Mouse (Mus musculus) hindbrain, embryonic 15.5 days (tissue): ENCODE measurements at regions not wholly inside any gene's neighbourhood (a gene's known extent, or its start where the extent isn't known, plus 50 kb on each side); places are given as distances from the start of the nearest gene placed in this dataset.

Experiments used
- ATAC-seq: fragments of 200-750 bp; cut with Nextera tagmentation; 2 replicates; pipeline ENCODE4 v1.8.0; 2017; ENCODE audit warnings: low read depth, moderate number of reproducible peaks, moderate TSS enrichment; ENCODE audit not compliant: low FRiP score
- H3K27ac ChIP-seq: fragments of 300-500 bp; sonication (generic); replicated peaks from 2 replicates; pipeline ENCODE4 v1.5.1; 2015; ENCODE audit warnings: mild to moderate bottlenecking, inconsistent platforms
- H3K27me3 ChIP-seq: fragments of 300-500 bp; sonication (generic); 2 replicates; pipeline ENCODE4 v1.6.1; 2015; ENCODE audit warnings: control low read depth, inconsistent platforms
- H3K36me3 ChIP-seq: fragments of 300-500 bp; sonication (generic); 2 replicates; pipeline ENCODE4 v1.6.1; 2015; ENCODE audit warnings: control low read depth, inconsistent platforms
- H3K4me1 ChIP-seq: fragments of 300-500 bp; sonication (generic); replicated peaks from 2 replicates; pipeline ENCODE4 v1.6.1; 2015; ENCODE audit warnings: control low read depth, inconsistent platforms
- H3K4me2 ChIP-seq: fragments of 300-500 bp; sonication (generic); 2 replicates; pipeline ENCODE4 v1.6.1; 2015; ENCODE audit warnings: moderate library complexity, mild to moderate bottlenecking, inconsistent platforms
- H3K4me3 ChIP-seq: fragments of 300-500 bp; sonication (generic); 2 replicates; pipeline ENCODE4 v1.5.1; 2015; ENCODE audit warnings: mild to moderate bottlenecking, inconsistent platforms
- H3K9ac ChIP-seq: fragments of 300-500 bp; sonication (generic); 2 replicates; pipeline ENCODE4 v1.6.1; 2015; ENCODE audit warnings: inconsistent platforms
- H3K9me3 ChIP-seq: fragments of 300-500 bp; sonication (generic); 2 replicates; pipeline ENCODE4 v1.6.1; 2016; ENCODE audit warnings: control low read depth, inconsistent platforms
- WGBS: fragments of 180-500 bp; shearing (Covaris S2); methylation state at CpG from one replicate; pipeline ENCODE4 v1.1.7; 2015; 5-methylcytosine and 5-hydroxymethylcytosine counted together

GRCm38 (mm10) chr9:122633484-122633883, 113.7 kb upstream of the Topaz1 start:
- H3K4me2 ChIP-seq, result no peak overlapping the region
- H3K9ac ChIP-seq, result no peak overlapping the region
- ATAC-seq, result no peak
- WGBS, result 83% methylated on average over 1 of the region's 1 CpGs
- no peak overlapping the region for H3K4me3 ChIP-seq
- H3K27ac ChIP-seq, result no peak overlapping the region
- H3K36me3 ChIP-seq, result no peaks in the 10 kb centered on the region
- H3K4me1 ChIP-seq, result peaks cover 41% of the 10 kb centered on the region
- peaks cover 2% of the 10 kb centered on the region; the same call in 1 of the 2 replicates for H3K27me3 ChIP-seq
- H3K9me3 ChIP-seq, result no peaks in the 10 kb centered on the region

GRCm38 (mm10) chr9:122635138-122635964, 111.8 kb upstream of the Topaz1 start:
- Histone ChIP-seq H3K9ac (no peak overlapping the region), H3K36me3 (no peaks in the 10 kb centered on the region), H3K27me3 (peaks cover 6% of the 10 kb centered on the region), H3K9me3 (no peaks in the 10 kb centered on the region), H3K4me2 (no peak overlapping the region), H3K4me3 (no peak overlapping the region), H3K4me1 (peaks cover 30% of the 10 kb centered on the region), H3K27ac (peak overlapping the region; percentile 61; the same call in 1 of the 2 replicates)
- ATAC-seq, result peak; percentile 87
- 19% methylated on average over 10 of the region's 10 CpGs for WGBS

GRCm38 (mm10) chr9:122637591-122637990, 109.6 kb upstream of the Topaz1 start:
- WGBS, result 77% methylated on average over 3 of the region's 3 CpGs
- H3K27me3 ChIP-seq, result peaks cover 6% of the 10 kb centered on the region
- no peak overlapping the region for H3K9ac ChIP-seq
- H3K4me3 ChIP-seq, result no peak overlapping the region
- ATAC-seq, result no peak
- no peaks in the 10 kb centered on the region for H3K36me3 ChIP-seq
- H3K9me3 ChIP-seq, result no peaks in the 10 kb centered on the region
- H3K27ac ChIP-seq, result no peak overlapping the region
- peaks cover 20% of the 10 kb centered on the region for H3K4me1 ChIP-seq
- no peak overlapping the region for H3K4me2 ChIP-seq

GRCm38 (mm10) chr9:122639239-122639638, 107.9 kb upstream of the Topaz1 start:
- peaks cover 6% of the 10 kb centered on the region for H3K27me3 ChIP-seq
- ATAC-seq, result no peak
- no peak overlapping the region for H3K4me2 ChIP-seq
- no peak overlapping the region for H3K27ac ChIP-seq
- H3K9ac ChIP-seq, result no peak overlapping the region
- no peak overlapping the region for H3K4me3 ChIP-seq
- no peaks in the 10 kb centered on the region for H3K9me3 ChIP-seq
- WGBS, result 91% methylated on average over 4 of the region's 4 CpGs
- H3K4me1 ChIP-seq, result peaks cover 27% of the 10 kb centered on the region
- H3K36me3 ChIP-seq, result no peaks in the 10 kb centered on the region

- 52% methylated on average over 7 of the region's 7 CpGs for WGBS
- H3K36me3 ChIP-seq, result no peaks in the 10 kb centered on the region
- H3K9me3 ChIP-seq, result no peaks in the 10 kb centered on the region
- ATAC-seq, result no peak
- H3K9ac ChIP-seq, result no peak overlapping the region
- H3K4me1 ChIP-seq, result peaks cover 18% of the 10 kb centered on the region
- H3K27me3 ChIP-seq, result peaks cover 10% of the 10 kb centered on the region
- H3K4me3 ChIP-seq, result no peak overlapping the region
- H3K27ac ChIP-seq, result 0 out of 2 replicates have a peak overlapping the region, but pooled peaks have one; percentile 17
- no peak overlapping the region for H3K4me2 ChIP-seq
Observed at GRCm38 (mm10) chr9:122642913-122643312, 104.2 kb upstream of the Topaz1 start.

- WGBS, result 61% methylated on average over 5 of the region's 5 CpGs
- Histone ChIP-seq H3K27me3 (0 out of 2 replicates have a peak, but pooled peaks cover 4% of the 10 kb centered on the region), H3K36me3 (no peaks in the 10 kb centered on the region), H3K4me2 (no peak overlapping the region), H3K27ac (no peak overlapping the region), H3K9me3 (no peaks in the 10 kb centered on the region), H3K9ac (no peak overlapping the region), H3K4me1 (peaks cover 18% of the 10 kb centered on the region), H3K4me3 (no peak overlapping the region)
- no peak for ATAC-seq
Observed at GRCm38 (mm10) chr9:122645569-122645968, 101.6 kb upstream of the Topaz1 start.

- no peak for ATAC-seq
- H3K4me1 ChIP-seq, result no peaks in the 10 kb centered on the region
Observed at GRCm38 (mm10) chr9:122650862-122651261, 96.3 kb upstream of the Topaz1 start.

GRCm38 (mm10) chr9:122655583-122655982, 91.6 kb upstream of the Topaz1 start:
- H3K4me3 ChIP-seq, result no peak overlapping the region

More at GRCm38 (mm10) chr9:122650862-122651261, 96.3 kb upstream of the Topaz1 start:
- H3K9ac ChIP-seq, result no peak overlapping the region
- H3K4me3 ChIP-seq, result no peak overlapping the region
- no peak overlapping the region for H3K4me2 ChIP-seq
- 0 out of 2 replicates have a peak, but pooled peaks cover 2% of the 10 kb centered on the region for H3K36me3 ChIP-seq
- no peak overlapping the region for H3K27ac ChIP-seq
- H3K9me3 ChIP-seq, result no peaks in the 10 kb centered on the region
- no peaks in the 10 kb centered on the region for H3K27me3 ChIP-seq
- WGBS, result 78% methylated on average over 3 of the region's 3 CpGs

GRCm38 (mm10) chr9:122660050-122660449, 87.1 kb upstream of the Topaz1 start:
- H3K4me2 ChIP-seq, result no peak overlapping the region
- H3K9me3 ChIP-seq, result no peaks in the 10 kb centered on the region
- H3K27me3 ChIP-seq, result no peaks in the 10 kb centered on the region
- 0 out of 2 replicates have a peak, but pooled peaks cover 5% of the 10 kb centered on the region for H3K36me3 ChIP-seq
- 46% methylated on average over 9 of the region's 9 CpGs for WGBS
- ATAC-seq, result peak; percentile 66; the same call in 1 of the 2 replicates
- no peak overlapping the region for H3K27ac ChIP-seq
- no peak overlapping the region for H3K9ac ChIP-seq
- H3K4me1 ChIP-seq, result no peaks in the 10 kb centered on the region
- H3K4me3 ChIP-seq, result no peak overlapping the region

More at GRCm38 (mm10) chr9:122655583-122655982, 91.6 kb upstream of the Topaz1 start:
- no peak overlapping the region for H3K9ac ChIP-seq
- whole genome bisulfite sequencing, result 37% methylated on average over 17 of the region's 17 CpGs
- no peaks in the 10 kb centered on the region for H3K9me3 ChIP-seq
- no peak overlapping the region for H3K27ac ChIP-seq
- no peak overlapping the region for H3K4me2 ChIP-seq
- H3K27me3 ChIP-seq, result no peaks in the 10 kb centered on the region
- H3K4me1 ChIP-seq, result no peaks in the 10 kb centered on the region
- 0 out of 2 replicates have a peak, but pooled peaks cover 6% of the 10 kb centered on the region for H3K36me3 ChIP-seq
- no peak for ATAC-seq

- H3K4me1 ChIP-seq, result peaks cover 7% of the 10 kb centered on the region
- H3K27ac ChIP-seq, result peak overlapping the region; percentile 31; the same call in 1 of the 2 replicates
- no peaks in the 10 kb centered on the region for H3K27me3 ChIP-seq
- 23% methylated on average over 4 of the region's 5 CpGs for WGBS
- H3K4me2 ChIP-seq, result no peak overlapping the region
- no peaks in the 10 kb centered on the region for H3K36me3 ChIP-seq
- H3K4me3 ChIP-seq, result no peak overlapping the region
- H3K9me3 ChIP-seq, result no peaks in the 10 kb centered on the region
- H3K9ac ChIP-seq, result no peak overlapping the region
- ATAC-seq, result peak; percentile 59; the same call in 1 of the 2 replicates
Observed at GRCm38 (mm10) chr9:122666978-122667645, 80.0 kb upstream of the Topaz1 start.

- no peak overlapping the region for H3K4me3 ChIP-seq
- H3K9me3 ChIP-seq, result no peaks in the 10 kb centered on the region
- H3K4me2 ChIP-seq, result no peak overlapping the region
- no peaks in the 10 kb centered on the region for H3K27me3 ChIP-seq
- H3K36me3 ChIP-seq, result no peaks in the 10 kb centered on the region
- H3K4me1 ChIP-seq, result peaks cover 7% of the 10 kb centered on the region
- H3K27ac ChIP-seq, result peak overlapping the region; percentile 31; the same call in 1 of the 2 replicates
- no peak for ATAC-seq
- WGBS, result 50% methylated on average over 3 of the region's 3 CpGs
- no peak overlapping the region for H3K9ac ChIP-seq
Observed at GRCm38 (mm10) chr9:122667646-122667981, 79.5 kb upstream of the Topaz1 start.

- ATAC-seq, result no peak
- peaks cover 18% of the 10 kb centered on the region for H3K4me1 ChIP-seq
- H3K4me3 ChIP-seq, result no peak overlapping the region
- H3K27ac ChIP-seq, result no peak overlapping the region; the same call in 1 of the 2 replicates
- H3K9ac ChIP-seq, result no peak overlapping the region
- WGBS, result 50% methylated on average over 3 of the region's 3 CpGs
- H3K4me2 ChIP-seq, result no peak overlapping the region
- H3K9me3 ChIP-seq, result no peaks in the 10 kb centered on the region
- H3K27me3 ChIP-seq, result no peaks in the 10 kb centered on the region
- peaks cover 6% of the 10 kb centered on the region; the same call in 1 of the 2 replicates for H3K36me3 ChIP-seq
Observed at GRCm38 (mm10) chr9:122673777-122674176, 73.4 kb upstream of the Topaz1 start.
